26 mouse cellular contexts compared by ENCODE assay signal in the genomic region with DNA sequence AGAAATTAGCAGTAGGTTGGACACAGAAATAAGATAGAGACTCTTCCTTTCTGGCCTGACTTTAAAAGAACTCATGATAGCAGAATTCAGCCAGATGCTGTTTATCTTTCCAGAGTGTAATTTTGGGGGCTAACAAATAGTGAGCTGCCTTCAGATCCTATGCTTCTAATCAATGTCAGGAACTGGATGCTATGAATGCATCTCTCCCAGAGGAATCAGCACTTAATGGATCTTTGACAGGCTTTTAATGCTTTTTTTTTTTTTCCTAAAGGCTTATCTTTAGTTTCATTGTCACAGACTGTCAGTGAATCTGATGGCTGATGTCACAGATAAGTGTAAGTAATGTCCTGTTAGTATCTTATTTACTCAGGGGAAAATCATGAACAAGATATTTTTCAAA. TPM values are rescaled to one million over a fixed set of nuclear protein-coding genes. Genes with fewer than 3 reads are reported as not detected.
DNase-seq lines count a peak whose midpoint lies in the region; ATAC-seq and TF ChIP-seq lines count a peak whose summit lies in the region.
"Had no signal": no experiment of that assay in that cellular context is flagged by ENCODE, and none has a peak within 500 bp of the region (broad histone marks: within the 10 kb centered on the region; RNA-seq: fewer than 3 reads in every experiment).

No protein-coding gene starts in this region.

- H3K36me3 ChIP-seq in forebrain, embryonic 12.5 days (replicated peaks) = no peaks in the 10 kb centered on the region
- no peaks in the 10 kb centered on the region for H3K36me3 ChIP-seq in forebrain, embryonic 10.5 days (replicated peaks)
- no peaks in the 10 kb centered on the region for H3K36me3 ChIP-seq in forebrain, embryonic 15.5 days
- no peaks in the 10 kb centered on the region for H3K36me3 ChIP-seq in forebrain, postnatal 0 days (ENCODE audit: insufficient read depth)
- H3K36me3 ChIP-seq: embryonic facial prominence, embryonic 10.5 days; embryonic facial prominence, embryonic 12.5 days; G1E had no signal

- H3K9me3 ChIP-seq in forebrain, embryonic 12.5 days = no peaks in the 10 kb centered on the region
- no peaks in the 10 kb centered on the region for H3K9me3 ChIP-seq in forebrain, embryonic 10.5 days
- H3K9me3 ChIP-seq in forebrain, embryonic 15.5 days = no peaks in the 10 kb centered on the region
- H3K9me3 ChIP-seq in forebrain, postnatal 0 days (ENCODE audit: low read length) = no peaks in the 10 kb centered on the region
- H3K9me3 ChIP-seq: embryonic facial prominence, embryonic 10.5 days; embryonic facial prominence, embryonic 12.5 days had no signal

- no peaks in the 10 kb centered on the region for H3K27me3 ChIP-seq in forebrain, embryonic 12.5 days
- H3K27me3 ChIP-seq in forebrain, embryonic 10.5 days (ENCODE audit: poor library complexity, severe bottlenecking) = no peaks in the 10 kb centered on the region
- H3K27me3 ChIP-seq in forebrain, embryonic 15.5 days = no peaks in the 10 kb centered on the region
- no peaks in the 10 kb centered on the region for H3K27me3 ChIP-seq in forebrain, postnatal 0 days (ENCODE audit: insufficient read depth, low read length)
- H3K27me3 ChIP-seq: CH12.LX; embryonic facial prominence, embryonic 12.5 days; Patski had no signal

- peak; percentile 30; the same call in 1 of the 2 replicates for ATAC-seq in forebrain, embryonic 12.5 days (ENCODE audit: low FRiP score)
- ATAC-seq in forebrain, embryonic 15.5 days (replicated peaks) = peak; percentile 46; the same call in 1 of the 2 replicates
- ATAC-seq in forebrain, postnatal 0 days = peak; percentile 8; the same call in 1 of the 2 replicates
- no peak for ATAC-seq in monocyte, adult 5-6 weeks (replicated peaks; ENCODE audit: insufficient number of reproducible peaks, low FRiP score, low TSS enrichment, poor library complexity, severe bottlenecking)
- ATAC-seq: activated CD4-positive, CD25-positive, alpha-beta regulatory T cell, adult 4 months; CD4-positive, CD25-positive, alpha-beta regulatory T cell, adult 4 months; Patski had no signal

- H3K4me2 ChIP-seq in forebrain, embryonic 12.5 days = no peak overlapping the region
- no peak overlapping the region for H3K4me2 ChIP-seq in forebrain, embryonic 15.5 days (replicated peaks)
- H3K4me2 ChIP-seq in forebrain, postnatal 0 days (ENCODE audit: low read depth) = no peak overlapping the region
- H3K4me2 ChIP-seq: embryonic facial prominence, embryonic 12.5 days had no signal

- no peak for DNase-seq in forebrain, embryonic 10.5 days (ENCODE audit: extremely low spot score, low spot score)
- DNase-seq in retina, embryonic 14.5 days (ENCODE audit: low spot score) = peak; percentile 22
- no peak for DNase-seq in retina, postnatal 1 day
- DNase-seq in forebrain, postnatal 0 days = peak; percentile 1
- DNase-seq in layer of hippocampus, adult 8-10 months (ENCODE audit: low spot score in 2 of 2) = no peak
- DNase-seq: adrenal gland, adult 8-10 months; adrenal gland, postnatal 14 days; adrenal gland, postnatal 36 days; B cell, adult 2 months; cerebellum, adult 11 months; cerebellum, adult 18-20 months; cerebellum, adult 8-10 months; cerebellum, adult 9-11 months; cerebellum, postnatal 14 days; cerebellum, postnatal 36 days had no signal

- H3K4me1 ChIP-seq in forebrain, embryonic 12.5 days = 0 out of 2 replicates have a peak, but pooled peaks cover 3% of the 10 kb centered on the region
- peaks cover 5% of the 10 kb centered on the region for H3K4me1 ChIP-seq in forebrain, embryonic 10.5 days
- peaks cover 6% of the 10 kb centered on the region; the same call in 1 of the 2 replicates for H3K4me1 ChIP-seq in forebrain, embryonic 15.5 days
- H3K4me1 ChIP-seq in forebrain, postnatal 0 days (ENCODE audit: insufficient read depth) = no peaks in the 10 kb centered on the region
- H3K4me1 ChIP-seq: embryonic facial prominence, embryonic 10.5 days; embryonic facial prominence, embryonic 12.5 days had no signal

- TF ChIP-seq CTCF in forebrain, postnatal 0 days (IDR thresholded peaks at IDR 0.05; ENCODE audit: low read depth) = no peak

- no peak overlapping the region for H3K4me3 ChIP-seq in forebrain, embryonic 12.5 days (replicated peaks)
- no peak overlapping the region for H3K4me3 ChIP-seq in forebrain, embryonic 10.5 days
- no peak overlapping the region for H3K4me3 ChIP-seq in forebrain, embryonic 15.5 days
- H3K4me3 ChIP-seq in forebrain, postnatal 0 days (ENCODE audit: low read depth, low read length) = no peak overlapping the region
- H3K4me3 ChIP-seq: embryonic facial prominence, embryonic 10.5 days; embryonic facial prominence, embryonic 12.5 days had no signal

- no peak overlapping the region for H3K27ac ChIP-seq in forebrain, embryonic 12.5 days
- no peak overlapping the region for H3K27ac ChIP-seq in forebrain, embryonic 10.5 days
- H3K27ac ChIP-seq in forebrain, embryonic 15.5 days (replicated peaks) = no peak overlapping the region
- no peak overlapping the region for H3K27ac ChIP-seq in forebrain, postnatal 0 days (ENCODE audit: low read depth, low read length)
- H3K27ac ChIP-seq: embryonic facial prominence, embryonic 10.5 days; embryonic facial prominence, embryonic 12.5 days had no signal

- no peak overlapping the region for H3K9ac ChIP-seq in forebrain, embryonic 12.5 days
- H3K9ac ChIP-seq in forebrain, embryonic 15.5 days (replicated peaks) = no peak overlapping the region
- no peak overlapping the region for H3K9ac ChIP-seq in forebrain, postnatal 0 days
- H3K9ac ChIP-seq: embryonic facial prominence, embryonic 12.5 days had no signal

RNA-seq across cellular contexts. Expression of a gene that starts 50.5 kb away (rescaled TPM):
- polyA plus RNA-seq in forebrain, embryonic 12.5 days (2016; fragmentation: Nextera tagmentation; extraction: Ambion mirVana) = 8.6 and 9.9 TPM in 2 replicates
- polyA plus RNA-seq in forebrain, embryonic 10.5 days (2016; fragmentation: Nextera tagmentation; extraction: Ambion mirVana) = 2.5 and 3.8 TPM in 2 replicates
- polyA plus RNA-seq in forebrain, embryonic 15.5 days (2015; fragmentation: Nextera tagmentation; extraction: Ambion mirVana) = 22.9 and 25.0 TPM in 2 replicates
- total RNA-seq in forebrain, postnatal 0 days (2014; rRNA removed) = 25.8 and 27.9 TPM in 2 replicates
- 16.7 and 36.0 TPM in 2 replicates for polyA plus RNA-seq in forebrain, postnatal 0 days (2015; fragmentation: Nextera tagmentation; extraction: Ambion mirVana)
- 10 to 100 TPM; 43.4 to 59.8 (median 56.2) TPM for total RNA-seq in layer of hippocampus, adult 8-10 months (2022)
- total RNA-seq in monocyte, adult 5-6 weeks (2017) = 0.10 TPM in 1 of 3 replicates, not detected in the others
- total RNA-seq: CH12.LX; common myeloid progenitor, adult 5-6 weeks had no signal
- polyA plus RNA-seq: CD4-positive, CD25-positive, alpha-beta regulatory T cell, adult 4 months; G1E; Patski had no signal

Comparison
In these comparisons a context has a peak if more than half of its experiments do, and no peak if none do; other contexts are left out.
1. DNase-seq: peak in retina, embryonic 14.5 days (single experiment) and forebrain, postnatal 0 days (single experiment); none in forebrain, embryonic 10.5 days (single experiment), retina, postnatal 1 day (single experiment) and layer of hippocampus, adult 8-10 months (0 of 2).